Mouse (Mus musculus): Measurements from ENCODE around the gene Psd. TPM values are rescaled to one million over a fixed set of nuclear protein-coding genes. Genes with fewer than 3 reads are reported as not detected.

Gene Psd
- 0.27 and 0.46 TPM in 2 replicates for total RNA-seq (2014; rRNA removed)
- 0.57 and 0.71 TPM in 2 replicates for polyA plus RNA-seq (2012; rRNA removed)

DNA sequence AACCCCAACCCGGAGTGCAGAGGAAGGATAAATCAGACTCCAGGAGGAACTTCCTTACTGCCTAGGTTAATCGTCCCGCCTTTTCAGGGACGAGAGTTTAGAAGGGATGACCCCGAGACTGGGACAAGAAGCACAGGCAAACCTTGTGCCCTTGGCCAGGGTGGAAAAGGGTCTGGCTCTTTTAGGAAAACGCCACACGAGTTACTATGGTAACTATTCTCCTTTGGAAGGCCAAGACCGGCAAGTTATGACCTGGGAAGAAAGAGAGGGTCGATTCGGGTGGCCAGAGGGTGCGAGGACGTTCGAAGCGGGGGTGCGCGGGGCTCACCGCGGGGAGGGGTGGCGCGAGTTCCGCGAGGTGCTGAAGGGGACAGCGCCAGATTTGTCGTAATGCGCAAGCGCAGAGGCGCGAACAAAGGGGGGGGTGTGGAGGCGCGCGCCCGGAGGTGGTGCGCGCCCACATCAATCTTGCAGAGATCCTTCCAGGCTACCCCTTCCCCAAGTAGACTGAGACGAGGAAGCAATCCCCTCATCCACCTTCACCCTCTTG lies at the start of gene Psd:
Gene Psd (minus strand): TSS at position 401 of the 550 bp plus-strand sequence.
- no peaks in the 10 kb centered on the region for H3K79me2 ChIP-seq (ENCODE audit: control insufficient read depth, insufficient read depth, low read length)
- H3K9ac ChIP-seq (ENCODE audit: low read depth, low read length): no peak within 1 kb of the TSS
- H3K4me3 ChIP-seq (ENCODE audit: insufficient read depth, low read depth, low read length): peak within 1 kb of the TSS; percentile 69; the same call in 1 of the 2 replicates
- TF ChIP-seq CTCF (IDR thresholded peaks at IDR 0.05; ENCODE audit: low read depth, low read length) (no peak), POLR2A (IDR thresholded peaks at IDR 0.05; ENCODE audit: extremely low read depth, insufficient read depth, low read length) (no peak)
- peaks cover 9% of the 10 kb centered on the region for H3K4me1 ChIP-seq (ENCODE audit: control insufficient read depth, insufficient read depth, low read length)
- H3K36me3 ChIP-seq (ENCODE audit: control insufficient read depth, insufficient read depth, low read length): no peaks in the 10 kb centered on the region
- H3K27me3 ChIP-seq (ENCODE audit: control insufficient read depth, insufficient read depth, low read length): peaks cover 8% of the 10 kb centered on the region; the same call in 1 of the 2 replicates
- DNase-seq (ENCODE audit: extremely low read depth, low read depth, low spot score): peak; percentile 10
- H3K27ac ChIP-seq (replicated peaks; ENCODE audit: insufficient read depth, low read depth, low read length): no peak within 1 kb of the TSS
- WGBS: 1% methylated on average over 35 of the region's 35 CpGs

DNA sequence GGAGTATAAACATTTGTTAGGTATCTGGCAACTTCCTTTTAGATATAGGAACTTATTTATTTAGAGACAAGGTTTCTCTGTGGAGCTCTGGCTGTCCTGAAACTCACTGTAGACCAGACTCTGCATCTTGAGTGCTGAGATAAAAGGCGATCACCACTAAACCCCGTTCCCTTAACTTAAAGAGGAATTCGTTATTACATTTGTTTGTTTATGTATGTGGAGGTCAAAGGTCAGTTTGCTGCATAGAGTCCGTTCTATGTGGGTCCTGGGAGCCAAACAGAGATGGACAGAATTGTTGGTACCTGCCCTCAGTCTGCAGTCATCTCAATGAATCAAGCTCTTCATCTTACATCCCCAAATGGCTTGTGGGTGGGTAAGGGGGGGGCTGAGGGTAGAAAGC lies 48.9 kb upstream of the Psd start:
- H3K36me3 ChIP-seq (ENCODE audit: control insufficient read depth, insufficient read depth, low read length): peaks cover 23% of the 10 kb centered on the region

DNA sequence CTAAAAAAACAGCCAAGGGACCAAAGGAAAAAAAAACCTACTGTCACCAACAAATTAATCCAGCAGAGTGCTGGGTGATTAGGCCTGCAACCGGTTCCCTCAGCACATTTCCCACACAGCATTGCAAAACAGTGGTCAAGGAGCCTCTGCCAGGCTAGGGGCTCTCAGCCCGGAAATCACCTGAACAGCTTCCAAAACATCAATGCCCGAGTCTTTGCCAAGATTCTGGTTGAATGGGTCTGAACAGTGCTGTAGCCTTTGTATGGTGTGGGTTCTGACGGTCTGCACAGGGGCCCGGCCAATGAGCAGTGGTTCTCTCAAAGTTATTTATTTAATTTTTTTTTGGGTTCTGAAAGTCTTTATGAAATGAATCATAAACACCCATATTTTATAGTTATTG lies 48.5 kb upstream of the Psd start:
- WGBS: 32% methylated on average over 5 of the region's 5 CpGs
- TF ChIP-seq POLR2A (IDR thresholded peaks at IDR 0.05; ENCODE audit: extremely low read depth, insufficient read depth, low read length) (no peak), CTCF (IDR thresholded peaks at IDR 0.05; ENCODE audit: low read depth, low read length) (no peak)
- H3K36me3 ChIP-seq (ENCODE audit: control insufficient read depth, insufficient read depth, low read length): peaks cover 21% of the 10 kb centered on the region
- no peaks in the 10 kb centered on the region for H3K27me3 ChIP-seq (ENCODE audit: control insufficient read depth, insufficient read depth, low read length)
- no peak overlapping the region for H3K9ac ChIP-seq (ENCODE audit: low read depth, low read length)
- no peak overlapping the region for H3K27ac ChIP-seq (replicated peaks; ENCODE audit: insufficient read depth, low read depth, low read length)
- H3K4me1 ChIP-seq (ENCODE audit: control insufficient read depth, insufficient read depth, low read length): no peaks in the 10 kb centered on the region
- H3K79me2 ChIP-seq (ENCODE audit: control insufficient read depth, insufficient read depth, low read length): no peaks in the 10 kb centered on the region
- H3K4me3 ChIP-seq (ENCODE audit: insufficient read depth, low read depth, low read length): no peak overlapping the region
- DNase-seq (ENCODE audit: extremely low read depth, low read depth, low spot score): peak; percentile 34

More for the DNA sequence above, 48.9 kb upstream of the Psd start:
- no peaks in the 10 kb centered on the region for H3K4me1 ChIP-seq (ENCODE audit: control insufficient read depth, insufficient read depth, low read length)
- no peak overlapping the region for H3K4me3 ChIP-seq (ENCODE audit: insufficient read depth, low read depth, low read length)
- no peak overlapping the region for H3K9ac ChIP-seq (ENCODE audit: low read depth, low read length)
- no peak for TF ChIP-seq CTCF (IDR thresholded peaks at IDR 0.05; ENCODE audit: low read depth, low read length)
- no peak for TF ChIP-seq POLR2A (IDR thresholded peaks at IDR 0.05; ENCODE audit: extremely low read depth, insufficient read depth, low read length)
- DNase-seq (ENCODE audit: extremely low read depth, low read depth, low spot score): no peak
- H3K27ac ChIP-seq (replicated peaks; ENCODE audit: insufficient read depth, low read depth, low read length): no peak overlapping the region
- WGBS: 26% methylated on average over 4 of the region's 4 CpGs
- no peaks in the 10 kb centered on the region for H3K79me2 ChIP-seq (ENCODE audit: control insufficient read depth, insufficient read depth, low read length)
- H3K27me3 ChIP-seq (ENCODE audit: control insufficient read depth, insufficient read depth, low read length): no peaks in the 10 kb centered on the region

DNA sequence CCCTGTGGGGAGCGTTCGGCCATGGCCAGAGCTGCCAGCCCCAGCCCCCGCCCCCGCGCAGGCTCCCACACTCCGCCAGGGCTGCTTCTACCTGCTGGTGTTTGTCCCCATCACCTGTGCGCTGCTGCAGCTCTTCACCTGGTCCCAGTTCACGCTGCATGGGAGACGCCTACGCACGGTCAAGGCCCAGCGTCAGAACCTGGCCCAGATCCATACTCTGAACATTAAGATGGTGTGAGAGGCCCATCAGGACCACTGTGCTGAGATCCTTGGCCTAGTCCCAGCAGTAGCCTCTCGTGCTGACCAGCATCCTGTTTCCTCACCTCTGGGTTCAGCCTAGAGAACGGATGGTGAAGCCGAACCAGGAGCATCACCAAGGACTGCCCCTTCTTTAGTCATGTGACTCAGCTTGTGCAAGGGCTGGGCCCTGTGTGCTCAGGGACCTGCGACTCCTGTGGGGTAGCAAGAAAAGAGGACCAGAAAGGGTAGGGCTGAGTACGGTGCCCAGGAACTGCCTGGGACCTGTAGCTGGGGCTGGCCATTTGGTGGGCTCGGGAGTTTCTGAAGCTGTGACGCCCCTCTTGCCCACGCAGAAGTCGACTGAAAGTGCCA lies 47.6 kb upstream of the Psd start:
- TF ChIP-seq POLR2A (IDR thresholded peaks at IDR 0.05; ENCODE audit: extremely low read depth, insufficient read depth, low read length) (no peak), CTCF (IDR thresholded peaks at IDR 0.05; ENCODE audit: low read depth, low read length) (no peak)

DNA sequence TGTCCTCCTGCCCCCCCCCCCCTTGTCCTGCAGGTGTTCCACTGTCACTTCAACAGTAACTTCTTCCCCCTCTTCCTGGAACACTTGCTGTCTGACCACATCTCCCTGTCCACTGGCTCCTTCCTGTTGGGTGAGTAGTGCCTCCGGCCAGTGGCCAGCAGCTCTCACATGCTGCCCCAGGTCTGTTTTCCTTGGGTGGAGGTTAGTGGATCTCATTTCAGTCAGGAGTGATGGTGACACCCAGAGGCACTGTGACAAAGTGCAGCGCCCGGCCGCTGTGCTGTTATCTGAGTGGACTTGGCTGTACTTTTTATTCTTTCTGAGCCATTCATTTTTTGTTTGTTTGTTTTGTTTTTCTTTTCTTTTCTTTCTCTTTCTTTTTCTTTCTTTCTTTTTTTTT lies 42.2 kb upstream of the Psd start:
- H3K27ac ChIP-seq (replicated peaks; ENCODE audit: insufficient read depth, low read depth, low read length): no peak overlapping the region
- 4% methylated on average over 4 of the region's 4 CpGs for WGBS
- no peak overlapping the region for H3K9ac ChIP-seq (ENCODE audit: low read depth, low read length)
- H3K36me3 ChIP-seq (ENCODE audit: control insufficient read depth, insufficient read depth, low read length): no peaks in the 10 kb centered on the region
- DNase-seq (ENCODE audit: extremely low read depth, low read depth, low spot score): peak; percentile 61
- H3K79me2 ChIP-seq (ENCODE audit: control insufficient read depth, insufficient read depth, low read length): no peaks in the 10 kb centered on the region
- no peaks in the 10 kb centered on the region for H3K27me3 ChIP-seq (ENCODE audit: control insufficient read depth, insufficient read depth, low read length)
- H3K4me3 ChIP-seq (ENCODE audit: insufficient read depth, low read depth, low read length): no peak overlapping the region
- no peaks in the 10 kb centered on the region for H3K4me1 ChIP-seq (ENCODE audit: control insufficient read depth, insufficient read depth, low read length)
- TF ChIP-seq CTCF (IDR thresholded peaks at IDR 0.05; ENCODE audit: low read depth, low read length): peak; percentile 82
- TF ChIP-seq POLR2A (IDR thresholded peaks at IDR 0.05; ENCODE audit: extremely low read depth, insufficient read depth, low read length): no peak

More for the DNA sequence above, 47.6 kb upstream of the Psd start:
- H3K27ac ChIP-seq (replicated peaks; ENCODE audit: insufficient read depth, low read depth, low read length): no peak overlapping the region
- no peaks in the 10 kb centered on the region for H3K79me2 ChIP-seq (ENCODE audit: control insufficient read depth, insufficient read depth, low read length)
- H3K4me3 ChIP-seq (ENCODE audit: insufficient read depth, low read depth, low read length): no peak overlapping the region
- H3K27me3 ChIP-seq (ENCODE audit: control insufficient read depth, insufficient read depth, low read length): no peaks in the 10 kb centered on the region
- no peak overlapping the region for H3K9ac ChIP-seq (ENCODE audit: low read depth, low read length)
- 46% methylated on average over 21 of the region's 21 CpGs for WGBS
- H3K4me1 ChIP-seq (ENCODE audit: control insufficient read depth, insufficient read depth, low read length): no peaks in the 10 kb centered on the region
- H3K36me3 ChIP-seq (ENCODE audit: control insufficient read depth, insufficient read depth, low read length): peaks cover 12% of the 10 kb centered on the region
- no peak for DNase-seq (ENCODE audit: extremely low read depth, low read depth, low spot score)

Measured in liver, adult 2 months (tissue).